ENCODE assay signal across 8 mouse cellular contexts in the genomic region with DNA sequence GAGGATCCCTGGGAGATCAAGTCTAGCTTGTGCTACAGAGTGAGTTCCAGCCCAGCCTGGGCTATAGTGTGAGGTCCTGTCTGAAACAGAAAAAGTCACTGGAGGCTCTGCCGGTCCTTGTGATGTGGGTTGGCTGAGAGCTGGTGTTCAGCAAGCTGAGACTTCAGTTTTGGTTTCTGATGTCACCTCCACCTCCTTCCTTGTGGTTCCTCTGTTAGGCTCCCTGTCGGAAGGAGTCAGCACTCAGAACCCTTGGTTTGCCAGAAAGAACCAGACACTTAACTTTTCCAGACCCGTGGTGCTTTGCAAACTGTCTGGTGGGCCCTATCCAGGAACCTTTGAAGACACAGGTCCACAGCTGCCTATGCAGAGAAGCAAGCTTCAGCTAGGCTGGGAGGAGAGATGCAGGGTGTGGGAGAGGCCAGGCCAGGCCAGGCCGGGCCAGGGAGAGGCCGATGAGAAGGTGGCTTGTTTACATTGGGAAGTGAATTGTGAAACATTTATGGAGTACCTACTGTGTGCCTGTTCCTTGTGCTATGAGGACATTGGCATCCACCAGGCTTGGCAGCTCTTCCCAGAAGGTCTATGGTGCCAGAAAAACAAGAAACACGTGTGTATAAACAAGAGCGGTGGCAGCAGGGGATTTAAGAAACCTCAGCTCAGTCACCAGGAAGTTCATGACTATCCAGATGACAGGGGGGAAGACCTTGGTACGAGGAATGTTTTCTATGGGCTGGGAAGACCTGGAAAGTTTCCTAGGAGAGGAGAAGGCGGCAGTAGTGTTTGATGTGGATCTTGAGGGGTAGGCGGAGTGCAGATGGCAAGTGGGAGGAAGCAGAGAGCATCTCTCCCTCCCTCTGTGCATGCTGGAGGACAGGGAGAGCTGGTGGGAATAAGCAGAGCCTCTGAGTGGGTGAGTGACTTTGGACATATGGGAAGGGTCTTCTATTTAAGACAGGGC. TPM values are rescaled to one million over a fixed set of nuclear protein-coding genes. Genes with fewer than 3 reads are reported as not detected.
DNase-seq lines count a peak whose midpoint lies in the region; TF ChIP-seq lines count a peak whose summit lies in the region.

No protein-coding gene starts in this region.

- TF ChIP-seq CTCF in small intestine, adult 2 months (IDR thresholded peaks at IDR 0.05; ENCODE audit: extremely low read depth, insufficient read length, insufficient replicate concordance, low read depth, low read length) = no peak

- no peak for TF ChIP-seq POLR2A in small intestine, adult 2 months (IDR thresholded peaks at IDR 0.05; ENCODE audit: low read depth, low read length)

- 0 out of 2 replicates have a peak overlapping the region, but pooled peaks have one; percentile 1 for H3K27ac ChIP-seq in small intestine, adult 2 months (ENCODE audit: insufficient read depth, low read depth, low read length)

- intact Hi-C loops in left cerebral cortex, postnatal 25 days (cut with DNase I) = loop anchor here (1.0 kb wide), 1 partner anchor 35 kb away; no protein-coding TSS in a partner anchor

- WGBS in small intestine, adult 2 months = 36% methylated on average over 10 of the region's 10 CpGs

- H3K36me3 ChIP-seq in small intestine, adult 2 months (ENCODE audit: control insufficient read depth, insufficient read depth, low read length) = peaks cover 9% of the 10 kb centered on the region

- H3K4me1 ChIP-seq in small intestine, adult 2 months (ENCODE audit: control insufficient read depth, insufficient read depth, insufficient read length, low read length) = peaks cover 24% of the 10 kb centered on the region

- H3K27me3 ChIP-seq in small intestine, adult 2 months (ENCODE audit: control insufficient read depth, insufficient read depth, low read length) = no peaks in the 10 kb centered on the region

- H3K4me3 ChIP-seq in small intestine, adult 2 months (ENCODE audit: low read depth, low read length) = no peak overlapping the region

- peak; percentile 94 for DNase-seq in heart, adult 11 months
- DNase-seq in heart, adult 8-10 months (ENCODE audit: low spot score) = no peak
- peak; percentile 29 to 63 for DNase-seq in spleen, postnatal 36 days (ENCODE audit: low spot score in 2 of 2)
- DNase-seq in spleen, adult 18-20 months = no peak
- DNase-seq in left cerebral cortex, postnatal 25 days (ENCODE audit: low spot score in 2 of 2) = peak; percentile 77 to 97
- DNase-seq in adrenal gland, postnatal 36 days = no peak
- no peak for DNase-seq in testis, postnatal 10 days (ENCODE audit: low spot score)

RNA-seq across cellular contexts. Expression of gene Mical2, which starts 13.4 kb away (rescaled TPM):
- total RNA-seq in heart, adult 8-10 months (2022) = 100 to 1,000 TPM in 1 of 4 experiments, 10 to 100 TPM in 3; 82.0 to 100 (median 95.6) TPM
- total RNA-seq in left cerebral cortex, postnatal 25 days (2021) = 100 to 1,000 TPM; 610 to 744 TPM
- polyA plus RNA-seq in small intestine, adult 2 months (2012; rRNA removed) = 13.0 and 20.7 TPM in 2 replicates
- total RNA-seq in adrenal gland, postnatal 36 days (2021) = 10 to 100 TPM in 1 of 2 experiments, 1 to 10 TPM in 1; 8.5 to 19.7 TPM

Comparison
In these comparisons a context has a peak if more than half of its experiments do, and no peak if none do; other contexts are left out.
1. DNase-seq: peak in heart, adult 11 months (single experiment), spleen, postnatal 36 days (2 of 2) and left cerebral cortex, postnatal 25 days (2 of 2); none in heart, adult 8-10 months (single experiment), spleen, adult 18-20 months (0 of 2), adrenal gland, postnatal 36 days (0 of 2) and testis, postnatal 10 days (single experiment).
2. RNA of gene Mical2, which starts 13.4 kb away (total RNA-seq): 610 to 744 TPM in left cerebral cortex, postnatal 25 days; 82.0 to 100 TPM in heart, adult 8-10 months and 8.5 to 19.7 TPM in adrenal gland, postnatal 36 days; every median in the first group is over 4 times any median in the second.